Mouse (Mus musculus): ENCODE measurements at regions not wholly inside any gene's neighbourhood (a gene's known extent, or its start where the extent isn't known, plus 50 kb on each side); places are given as distances from the start of the nearest gene placed in this dataset.

DNA sequence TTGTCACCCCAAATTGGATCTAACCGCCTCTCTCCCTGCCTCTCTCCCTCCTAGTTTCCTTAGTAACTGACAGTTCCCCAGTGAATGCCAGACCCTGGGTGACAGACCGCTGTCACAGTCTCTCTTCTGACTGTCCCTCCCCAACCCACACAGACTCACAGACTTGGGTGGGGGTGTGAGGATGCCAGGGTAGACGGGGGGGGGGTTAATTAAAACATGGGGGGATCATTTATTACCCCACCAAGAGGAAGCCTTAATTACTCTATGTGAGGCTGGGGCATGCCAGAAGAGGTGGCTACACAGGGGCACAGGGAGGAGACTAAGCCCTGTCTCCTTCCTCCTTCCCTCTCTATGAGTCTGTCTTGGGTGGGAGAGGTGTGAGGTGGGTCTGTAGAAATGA is 261.1 kb upstream of the Gm4791 start:
- no peak for DNase-seq (ENCODE audit: low read depth)

GRCm38 (mm10) chr9:46736232-46736631 is 262.3 kb upstream of the Gm4791 start:
- DNase-seq (ENCODE audit: low read depth), result no peak

DNA sequence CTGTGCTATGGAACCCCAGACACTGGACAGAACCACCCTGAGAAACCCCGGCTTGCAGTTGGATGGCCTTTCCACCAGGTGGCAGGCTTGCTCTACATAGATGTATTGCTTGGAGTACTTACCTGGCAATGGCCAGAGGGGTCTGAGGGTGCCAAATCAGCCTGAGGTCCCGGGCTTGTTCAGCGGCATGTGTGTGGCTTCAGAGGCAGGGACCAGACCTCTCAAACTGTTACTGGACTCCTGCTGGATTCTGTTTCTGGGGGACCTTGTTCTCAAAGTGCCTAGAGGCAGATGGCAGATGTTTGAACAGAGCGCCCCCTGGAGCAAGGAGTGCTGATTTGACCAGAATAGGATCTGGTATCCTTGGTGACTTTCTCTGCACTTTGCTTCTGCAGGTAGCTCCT is 262.9 kb upstream of the Gm4791 start:
- DNase-seq (ENCODE audit: low read depth), result peak; percentile 66

DNA sequence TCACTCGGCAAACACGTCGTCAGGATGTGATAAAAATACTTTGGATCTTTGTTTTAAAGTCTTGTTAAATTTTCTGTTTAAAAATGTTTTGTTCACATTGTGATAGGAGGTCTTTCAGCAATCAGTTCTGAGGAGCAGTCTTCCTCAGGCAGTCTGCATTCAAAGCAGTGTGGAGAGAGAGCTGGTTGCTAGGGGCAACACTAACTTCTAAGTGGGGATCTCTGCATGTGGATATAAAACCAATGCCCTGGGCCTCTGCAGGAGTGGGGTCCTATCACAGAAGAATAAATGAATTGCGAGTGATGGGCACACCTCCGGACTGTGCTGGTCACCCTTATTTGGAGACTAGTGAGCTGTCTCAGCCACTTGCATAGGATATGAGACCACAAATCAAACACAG is 270.1 kb upstream of the Gm4791 start:
- DNase-seq (ENCODE audit: low read depth), result no peak

DNA sequence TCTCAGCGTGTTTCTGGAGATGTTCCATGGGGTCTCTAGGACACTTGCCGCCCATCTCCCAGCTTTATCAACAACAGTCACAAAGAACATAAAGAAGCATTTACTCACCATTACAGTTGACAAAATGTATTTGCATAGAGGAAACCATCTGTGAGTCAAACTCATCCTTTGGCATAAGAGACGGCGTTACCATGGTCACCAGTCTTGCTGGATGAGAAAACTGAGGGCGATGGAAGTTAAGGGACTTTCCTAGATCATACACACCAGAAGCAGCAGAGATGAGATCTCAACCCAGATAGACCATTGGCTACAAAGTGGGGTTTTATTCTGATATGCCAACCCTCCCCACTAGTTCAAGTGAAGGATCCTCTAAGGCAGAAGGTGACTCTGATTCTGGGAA is 274.3 kb upstream of the Gm4791 start:
- DNase-seq (ENCODE audit: low read depth), result no peak

DNA sequence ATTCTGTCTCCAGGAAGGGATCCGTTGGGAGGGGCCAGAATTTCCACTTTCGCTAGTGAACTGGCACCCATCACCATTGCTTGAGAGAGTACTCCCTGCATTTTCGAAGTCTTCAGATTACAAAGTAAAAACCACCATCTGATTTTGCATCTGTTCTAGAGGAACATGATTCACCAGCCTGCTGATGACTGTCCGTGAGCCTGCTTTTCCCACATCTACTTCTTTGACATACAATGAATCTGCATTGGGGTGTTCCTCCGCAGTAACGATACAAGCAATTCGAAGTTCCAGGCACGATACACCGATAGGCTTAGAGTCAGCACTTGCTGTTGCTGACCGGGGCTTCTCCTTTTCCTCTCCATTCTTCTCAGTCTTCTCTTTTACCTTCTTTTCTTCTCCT is 285.1 kb upstream of the Gm4791 start:
- DNase-seq (ENCODE audit: low read depth), result no peak

GRCm38 (mm10) chr9:46704151-46704905 is 294.2 kb upstream of the Gm4791 start:
- peak; percentile 9 for DNase-seq (ENCODE audit: low read depth)

GRCm38 (mm10) chr9:46703674-46704073 is 294.9 kb upstream of the Gm4791 start:
- no peak for DNase-seq (ENCODE audit: low read depth)

DNA sequence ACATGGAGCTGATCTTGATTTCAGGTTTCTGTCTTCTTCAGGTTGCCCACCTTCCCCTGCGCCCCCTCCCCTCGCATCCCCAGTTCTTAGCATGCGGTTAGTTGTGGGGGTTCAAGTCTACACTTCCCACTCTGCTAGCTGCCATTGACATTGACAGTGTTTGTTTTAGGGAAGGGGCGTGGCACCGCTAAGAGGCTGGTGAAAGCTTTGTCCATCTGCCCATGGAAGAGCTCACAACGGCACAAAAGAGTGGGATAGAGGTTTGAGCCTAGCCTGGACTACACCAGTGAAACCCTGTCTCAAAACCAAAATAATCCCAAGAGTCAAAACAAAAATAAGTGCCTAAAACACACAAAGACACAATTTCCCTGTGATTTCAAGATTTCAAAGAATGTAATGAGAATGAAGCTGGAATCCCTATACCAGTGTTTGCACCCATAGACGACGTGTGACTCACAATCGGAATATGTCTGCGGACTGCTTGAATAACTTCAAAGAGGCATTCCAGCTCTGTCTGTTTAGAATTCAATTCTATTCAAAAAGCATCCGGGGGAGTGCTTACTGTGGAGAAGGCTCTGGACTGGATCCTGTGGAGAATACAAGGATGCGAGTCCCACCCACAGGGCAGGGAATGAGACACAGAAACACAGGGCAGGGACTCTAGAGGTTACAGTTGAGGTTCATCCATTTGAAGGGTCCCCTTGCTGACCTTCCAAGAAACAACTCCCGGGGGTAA is 295.5 kb upstream of the Gm4791 start:
- DNase-seq (ENCODE audit: low read depth), result no peak

GRCm38 (mm10) chr9:46702053-46702900 is 296.3 kb upstream of the Gm4791 start:
- no peak for DNase-seq (ENCODE audit: low read depth)

- DNase-seq (ENCODE audit: low read depth), result no peak
Observed at GRCm38 (mm10) chr9:46696171-46696570, 302.4 kb upstream of the Gm4791 start.

DNA sequence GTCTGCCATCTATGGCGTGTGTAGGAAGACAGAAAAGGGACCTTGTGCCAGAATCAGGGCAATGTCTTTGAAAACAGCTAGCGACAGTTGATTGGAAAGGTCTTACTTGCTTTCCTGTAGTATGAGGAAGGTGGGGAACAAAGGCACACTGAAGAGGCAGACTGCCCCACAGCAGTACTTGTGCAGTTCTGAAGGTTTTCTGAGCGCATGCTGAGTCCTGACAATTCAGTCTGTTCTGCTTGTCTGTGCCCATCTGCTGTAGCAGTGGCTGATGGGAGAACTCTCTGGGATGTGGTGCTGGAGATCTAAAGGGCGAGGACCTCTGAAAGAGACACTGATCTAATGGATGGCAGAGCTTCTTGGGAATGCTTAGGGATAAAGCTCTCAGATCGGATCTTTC is 309.2 kb upstream of the Gm4791 start:
- no peak for DNase-seq (ENCODE audit: low read depth)

DNA sequence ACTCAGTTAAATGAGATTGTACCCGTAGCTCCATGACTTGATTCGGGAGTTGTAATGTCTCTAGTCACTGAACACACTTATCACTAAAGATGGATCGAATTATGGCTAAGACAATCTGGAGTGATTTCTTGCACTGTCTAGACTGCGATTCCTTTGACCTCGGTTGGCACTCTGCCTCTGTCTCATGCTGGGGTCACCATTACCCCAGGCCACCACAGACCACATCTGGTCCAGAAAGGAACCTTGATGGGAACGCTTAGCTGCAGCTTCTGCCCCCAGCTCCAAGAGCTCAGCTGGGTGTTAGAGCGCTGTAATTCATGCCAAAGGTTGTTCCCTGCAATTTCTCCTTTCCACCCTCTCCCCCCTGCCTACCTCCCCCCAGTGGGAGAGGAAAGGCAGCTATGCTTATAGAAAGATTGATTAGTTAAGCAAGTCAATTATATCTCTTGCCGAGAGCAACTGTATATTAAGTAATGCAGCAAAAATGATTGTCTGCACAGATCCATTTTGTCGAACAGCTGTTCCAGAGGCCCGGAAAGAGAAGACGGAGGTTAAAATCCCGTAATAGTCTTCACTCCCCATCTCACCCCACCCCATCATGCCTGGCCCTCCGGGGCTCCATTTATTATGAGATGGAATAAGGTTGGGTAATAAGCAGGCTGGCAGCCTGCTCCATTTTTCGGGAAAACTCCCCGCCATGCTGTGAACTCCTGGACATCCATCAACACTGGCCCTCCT is 314.3 kb upstream of the Gm4791 start:
- DNase-seq (ENCODE audit: low read depth), result no peak

DNA sequence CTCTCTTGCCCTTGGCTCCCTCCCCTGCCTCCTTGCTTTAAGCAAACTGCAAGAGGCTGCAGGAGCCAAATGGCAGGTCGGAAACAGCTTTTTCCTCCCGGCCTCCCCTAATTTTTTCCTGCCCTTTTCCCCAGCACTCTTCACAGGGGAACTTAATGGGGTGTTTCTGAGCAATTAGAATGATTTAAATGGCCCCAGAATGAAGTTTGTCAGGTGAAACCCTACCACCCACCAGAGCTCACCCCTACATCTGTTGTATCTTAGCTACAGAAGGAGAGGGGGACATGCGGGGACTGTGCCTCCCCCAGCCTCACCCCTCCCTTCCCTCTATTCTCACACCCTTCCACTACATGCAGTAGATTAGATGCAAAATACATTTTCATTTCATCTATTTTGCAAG is 326.5 kb upstream of the Gm4791 start:
- no peak for DNase-seq (ENCODE audit: low read depth)

GRCm38 (mm10) chr9:46654422-46654821 is 334.6 kb upstream of the 4931429L15Rik start:
- no peak for DNase-seq (ENCODE audit: low read depth)

- no peak for DNase-seq (ENCODE audit: low read depth)
Observed at GRCm38 (mm10) chr9:46647238-46647922, 327.6 kb upstream of the 4931429L15Rik start.

DNA sequence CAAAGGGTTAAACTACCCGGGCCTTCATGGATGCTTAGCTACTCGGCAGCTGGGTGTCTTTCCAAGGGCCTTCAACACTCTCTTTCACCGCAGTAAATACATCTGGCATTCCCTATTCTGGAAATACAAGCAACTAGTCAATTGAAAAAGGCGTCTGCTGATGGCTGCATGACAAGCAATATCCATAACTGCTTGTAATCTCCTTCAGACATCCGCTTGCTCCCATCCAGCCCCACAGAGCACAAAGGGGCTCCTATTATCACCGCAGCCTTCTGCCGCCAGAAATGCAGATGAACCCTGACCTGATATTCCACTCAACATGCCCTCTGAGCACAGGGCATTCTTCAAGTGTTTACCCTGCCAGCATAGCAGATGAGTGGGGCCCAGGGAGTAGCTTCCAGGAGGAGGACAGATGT is 325.7 kb upstream of the 4931429L15Rik start:
- DNase-seq (ENCODE audit: low read depth), result no peak

DNA sequence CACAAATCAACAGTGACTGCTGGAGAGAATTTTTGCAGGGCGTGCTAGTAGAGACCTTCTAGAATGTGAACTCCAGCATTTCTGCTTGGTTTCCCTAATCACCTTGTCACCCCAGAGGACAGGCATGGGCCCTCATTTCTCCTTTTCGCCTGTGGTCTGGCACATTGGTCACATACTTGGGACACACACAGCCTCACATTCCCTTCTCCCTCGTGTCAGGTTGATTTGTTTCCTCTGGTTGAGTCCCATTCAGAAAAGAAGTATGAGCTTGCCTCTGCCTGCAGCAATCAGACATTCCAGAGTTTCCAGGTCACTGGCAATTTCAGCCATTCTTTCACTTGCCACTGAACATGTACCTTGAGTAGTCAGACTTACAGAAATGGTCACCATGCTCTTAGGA is 323.8 kb upstream of the 4931429L15Rik start:
- DNase-seq (ENCODE audit: low read depth), result no peak

DNA sequence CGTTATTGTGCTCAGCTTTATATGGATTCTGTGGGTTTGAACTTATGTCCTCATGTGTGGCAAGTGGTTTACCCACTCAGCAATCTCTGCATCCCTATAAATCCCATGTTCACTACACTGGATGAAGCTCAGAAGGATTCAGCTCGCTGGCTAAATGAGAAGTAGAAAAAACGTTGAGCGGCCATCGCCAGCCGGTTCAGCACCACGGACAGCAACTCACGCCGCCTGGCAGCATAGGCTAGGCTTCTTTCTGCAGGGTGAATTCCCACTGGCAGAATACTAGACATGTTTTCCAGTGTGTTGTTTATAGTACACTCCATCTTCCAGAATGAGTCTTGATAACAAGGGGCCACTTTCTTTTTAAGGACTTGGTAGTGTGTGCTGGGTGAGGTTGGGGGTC is 322.9 kb upstream of the 4931429L15Rik start:
- peak; percentile 62 for DNase-seq (ENCODE audit: low read depth)

DNA sequence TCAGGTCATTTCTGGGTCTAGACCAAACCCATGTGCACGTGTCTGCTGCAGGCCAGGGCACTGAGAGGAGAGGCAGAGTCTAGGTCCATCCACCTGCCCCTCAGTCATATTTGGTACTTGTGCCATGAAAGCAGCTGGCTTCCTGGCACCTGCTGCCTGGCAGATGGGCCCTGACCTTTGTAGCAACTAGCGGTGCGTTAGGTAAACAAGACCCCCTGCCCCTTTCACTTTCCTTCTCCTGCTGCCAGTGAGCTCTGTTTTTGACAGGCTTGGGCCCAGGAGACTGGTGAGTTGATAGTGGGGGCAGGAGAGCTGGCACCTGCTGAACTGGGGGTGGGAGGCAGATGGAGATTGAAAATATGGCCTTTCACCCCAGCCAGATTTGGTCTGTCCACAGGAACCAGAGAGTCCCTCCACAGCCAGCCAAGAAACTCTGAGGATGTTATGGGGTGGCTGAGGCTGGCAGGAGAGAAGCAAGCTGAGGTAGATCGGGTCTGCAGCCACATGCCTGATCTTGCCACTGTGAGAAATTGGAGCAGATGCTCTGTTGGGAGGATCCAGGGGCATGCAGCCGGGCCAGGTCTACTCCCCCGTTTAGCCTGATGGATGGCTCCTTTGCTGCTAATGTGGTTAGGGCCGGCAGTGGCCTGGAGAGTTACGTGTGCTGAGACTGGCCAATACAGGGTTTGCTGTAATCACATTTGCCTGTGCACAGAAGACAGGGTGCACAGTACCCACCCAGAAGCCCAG is 316.6 kb upstream of the 4931429L15Rik start:
- DNase-seq (ENCODE audit: low read depth), result no peak

DNA sequence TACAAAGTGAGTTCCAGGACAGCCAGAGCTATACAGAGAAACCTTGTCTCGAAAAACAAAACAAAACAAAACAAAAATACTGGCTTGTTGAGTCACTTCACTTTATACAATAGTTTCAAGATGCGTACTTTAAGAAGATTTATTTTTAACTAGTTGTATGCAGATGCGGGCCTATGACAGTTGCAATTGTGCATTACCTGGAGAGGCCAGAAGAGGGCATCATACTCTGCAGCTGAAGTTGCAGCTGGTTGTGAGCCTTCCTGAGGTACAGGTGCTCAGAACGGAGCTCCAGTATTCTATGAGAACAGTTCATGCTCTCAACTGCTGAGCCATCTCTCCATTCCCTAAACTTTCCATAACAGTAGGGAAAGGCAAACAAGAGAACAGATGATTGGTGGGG is 314.2 kb upstream of the 4931429L15Rik start:
- DNase-seq (ENCODE audit: low read depth), result no peak
